Mouse (Mus musculus) adrenal gland, adult 10 weeks (tissue): ENCODE results near the gene Krt84. TPM values are rescaled to one million over a fixed set of nuclear protein-coding genes. Genes with fewer than 3 reads are reported as not detected.

Experiments used
- polyA plus RNA-seq: library from polyadenylated mRNA; stranded (reverse); fragments of 350-450 nt; fragmentation: Illumina TruSeq; extraction: RNeasy Lipid Tissue Mini Kit (QIAGEN cat#74804); gene quantifications from one replicate; pipeline ENCODE4 v1.2.3, GENCODE M21; 2014; ENCODE audit warnings: low read depth, low replicate concordance

Gene Krt84
- not detected for polyA plus RNA-seq

DNA sequence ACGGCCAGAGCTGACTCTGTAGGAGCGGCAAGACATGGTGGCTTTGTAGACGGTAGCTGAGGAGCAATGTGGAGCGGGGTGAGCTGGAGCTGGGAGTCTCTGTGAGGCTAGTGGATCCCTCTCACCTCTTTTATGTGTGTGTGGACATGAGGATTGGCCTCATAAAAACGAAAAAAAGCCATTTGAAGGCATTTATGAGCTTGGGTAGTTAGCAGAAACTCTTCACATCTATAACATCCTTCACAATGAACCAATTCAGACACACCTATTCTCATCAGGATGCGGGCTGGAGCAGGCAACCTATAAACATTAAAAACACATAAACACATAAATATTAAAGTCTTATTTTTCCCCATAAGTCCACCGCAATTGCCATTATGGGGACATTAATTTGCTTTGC, at the start of gene Krt84:
TSS of gene Krt84 (minus strand) at position 101 of the 400 bp plus-strand sequence.

DNA sequence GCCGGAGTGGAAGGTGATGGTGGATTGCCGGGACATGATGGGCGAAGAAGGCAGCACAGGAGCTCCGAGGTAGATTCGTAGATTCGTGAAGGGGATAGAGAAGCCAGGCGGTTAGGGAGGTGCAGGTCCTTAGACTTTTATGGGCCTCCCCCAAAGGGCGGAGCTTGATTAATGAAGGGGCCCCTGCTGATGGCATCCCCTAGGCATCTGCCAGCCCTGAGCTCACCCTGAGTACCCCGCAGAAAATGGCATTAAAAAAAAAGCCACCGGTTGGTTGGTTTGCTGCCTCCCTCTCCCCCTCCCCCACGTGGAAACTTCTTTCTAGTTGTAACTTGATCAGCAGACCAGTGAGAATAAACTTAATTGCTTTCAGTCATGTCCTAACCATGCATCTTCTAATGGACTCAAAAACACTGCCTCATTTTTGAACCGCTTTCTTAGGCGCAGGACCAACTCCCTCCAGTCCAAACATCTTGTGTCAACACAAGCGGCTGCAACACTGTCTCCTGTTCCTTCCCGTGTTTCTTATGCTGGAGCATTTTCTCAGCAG, 41.3 kb upstream of the Krt84 start, which contains the start of gene Krt75:
TSS of gene Krt75 (minus strand) at position 109 of the 550 bp plus-strand sequence.

DNA sequence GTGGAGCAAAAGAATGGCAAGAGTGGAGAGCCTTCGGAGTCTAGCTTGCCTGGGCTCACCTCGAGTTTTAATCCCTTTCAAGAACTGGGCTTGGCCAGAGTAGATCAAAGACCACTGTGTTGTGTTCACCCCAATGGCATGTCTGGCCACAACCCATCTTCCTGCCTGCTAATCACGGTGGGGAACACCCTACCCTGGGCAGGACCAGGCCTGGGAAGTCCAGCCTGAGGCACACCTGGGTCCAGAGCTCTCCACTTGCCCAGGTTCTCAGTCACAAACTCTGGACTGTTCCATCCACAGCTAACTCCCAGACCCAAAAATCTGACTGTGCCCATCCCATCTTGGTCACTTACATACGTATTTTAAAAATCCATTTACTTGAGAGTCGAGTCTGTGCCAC, 30.2 kb upstream of the Krt84 start, which contains the start of gene Krt90:
TSS of gene Krt90 (minus strand) at position 101 of the 400 bp plus-strand sequence.

DNA sequence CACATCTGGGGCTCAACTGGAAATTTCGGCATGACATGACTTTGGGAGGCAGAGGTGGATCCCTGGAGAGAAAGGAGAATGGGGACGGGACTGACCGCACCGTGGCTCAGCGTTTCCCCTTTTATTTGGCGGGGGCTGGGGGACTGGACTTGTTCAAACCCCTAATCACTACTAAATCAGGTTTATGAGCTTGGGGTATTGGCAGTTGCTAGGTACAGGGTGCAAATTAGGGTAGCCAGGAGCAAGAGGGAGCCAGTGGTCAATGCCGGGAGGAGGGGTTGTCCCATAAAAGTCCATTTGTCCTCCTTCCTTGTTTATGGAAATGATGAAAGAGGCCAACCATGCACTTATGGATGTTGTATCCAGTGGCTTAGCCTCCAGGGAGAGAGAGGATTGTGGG, 17.9 kb upstream of the Krt84 start, which contains the start of gene Krt82:
TSS of gene Krt82 (minus strand) at position 101 of the 400 bp plus-strand sequence.

DNA sequence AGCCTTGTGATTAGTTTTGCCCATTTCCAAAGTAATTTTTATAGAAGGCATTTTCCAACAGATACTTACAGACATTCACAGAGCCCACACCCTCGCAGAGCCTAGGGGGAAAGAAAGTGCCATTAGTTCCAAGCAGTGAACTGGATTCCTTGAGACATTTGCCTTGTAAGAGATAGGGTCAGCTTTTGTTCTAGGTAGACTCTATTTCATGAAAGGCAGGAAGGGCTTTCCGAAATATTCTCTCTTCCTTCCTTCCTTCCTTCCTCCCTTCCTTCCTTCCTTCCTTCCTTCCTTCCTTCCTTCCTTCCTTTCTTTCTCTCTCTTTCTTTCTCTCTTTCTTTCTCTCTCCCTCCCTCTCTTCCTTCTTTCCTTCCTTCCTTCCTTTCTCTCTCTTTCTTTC, 15.5 kb downstream of the Krt84 start, which contains the start of gene Gm49425:
TSS of gene Gm49425 (minus strand) at position 101 of the 400 bp plus-strand sequence.

DNA sequence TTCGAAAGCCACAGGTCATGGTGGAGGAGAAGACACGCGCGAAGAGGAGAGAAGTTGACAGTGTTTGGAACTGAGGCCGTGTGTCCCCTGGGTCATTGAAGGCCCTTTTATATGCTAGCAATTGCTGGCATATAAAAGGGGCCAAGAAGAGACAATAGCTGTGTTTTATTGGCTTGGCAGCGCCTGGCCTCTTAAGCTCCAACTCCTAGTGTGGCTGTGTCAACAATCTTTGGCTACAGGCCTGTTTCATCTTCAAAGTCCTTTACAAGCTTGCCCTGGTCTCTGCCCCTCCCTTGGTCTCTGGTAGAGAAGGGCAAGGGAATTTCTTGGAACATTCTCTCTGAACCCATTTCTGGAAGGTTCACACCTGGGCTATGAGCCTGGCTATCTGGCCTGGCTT, 41.2 kb downstream of the Krt84 start, which contains the start of gene Krt83:
TSS of gene Krt83 (minus strand) at position 82 of the 400 bp plus-strand sequence.

Other genes starting within 250 kb of the Krt84 start
- gene Atg101, start 248.5 kb downstream of the Krt84 start, polyA plus RNA-seq, result not detected
- not detected for gene 6030408B16Rik, start 239.6 kb downstream of the Krt84 start, polyA plus RNA-seq
- 0.17 TPM for gene Krt80, start 162.7 kb downstream of the Krt84 start, polyA plus RNA-seq
- gene Krt7, start 121.8 kb downstream of the Krt84 start, polyA plus RNA-seq, result not detected
- not detected for gene Krt87, start 94.0 kb downstream of the Krt84 start, polyA plus RNA-seq
- gene Krt88, start 85.1 kb downstream of the Krt84 start, polyA plus RNA-seq, result not detected
- gene Krt81, start 69.1 kb downstream of the Krt84 start, polyA plus RNA-seq, result not detected
- not detected for gene Krt86, start 59.3 kb downstream of the Krt84 start, polyA plus RNA-seq
- gene Krt83, start 41.3 kb downstream of the Krt84 start, polyA plus RNA-seq, result not detected
- not detected for gene Gm49425, start 15.6 kb downstream of the Krt84 start, polyA plus RNA-seq
- not detected for gene Krt82, start 17.8 kb upstream of the Krt84 start, polyA plus RNA-seq
- not detected for gene Krt90, start 30.1 kb upstream of the Krt84 start, polyA plus RNA-seq
- not detected for gene Krt75, start 41.1 kb upstream of the Krt84 start, polyA plus RNA-seq
- not detected for gene Gm5414, start 95.4 kb upstream of the Krt84 start, polyA plus RNA-seq
- gene Gm5478, start 114.6 kb upstream of the Krt84 start, polyA plus RNA-seq, result not detected
- gene Krt6b, start 147.5 kb upstream of the Krt84 start, polyA plus RNA-seq, result not detected
- gene Krt6a, start 161.5 kb upstream of the Krt84 start, polyA plus RNA-seq, result not detected
- not detected for gene Krt5, start 180.1 kb upstream of the Krt84 start, polyA plus RNA-seq
- not detected for gene Krt71, start 210.3 kb upstream of the Krt84 start, polyA plus RNA-seq